20 mouse cellular contexts compared by ENCODE assay signal in the genomic region with DNA sequence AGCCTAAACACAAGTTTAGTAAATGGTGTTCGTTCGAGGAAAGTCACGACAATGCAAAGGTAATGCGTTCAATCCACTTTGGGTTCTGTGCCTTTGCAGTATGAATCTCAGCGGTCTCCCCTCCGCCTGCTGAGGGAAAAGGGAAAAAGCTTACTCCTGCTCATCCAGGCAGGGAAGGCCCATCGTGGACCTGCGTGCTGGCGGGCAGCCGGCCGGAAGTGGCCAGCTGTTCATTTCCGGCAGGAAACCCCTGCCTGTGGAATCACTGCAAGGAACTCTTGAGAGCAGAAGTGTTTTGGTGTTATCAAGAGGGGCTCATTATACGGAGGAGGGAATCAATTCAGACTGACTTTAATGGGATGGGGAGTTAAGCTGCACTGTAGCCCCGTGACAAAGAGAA.
DNase-seq lines count a peak whose midpoint lies in the region; ATAC-seq and TF ChIP-seq lines count a peak whose summit lies in the region.
"Had no signal": no experiment of that assay in that cellular context is flagged by ENCODE, and none has a peak within 500 bp of the region (broad histone marks: within the 10 kb centered on the region; RNA-seq: fewer than 3 reads in every experiment).

No protein-coding gene starts in this region.

- H3K9me3 ChIP-seq in kidney, embryonic 16.5 days (ENCODE audit: low read length), result no peaks in the 10 kb centered on the region
- no peaks in the 10 kb centered on the region for H3K9me3 ChIP-seq in embryonic facial prominence, embryonic 11.5 days (replicated peaks; ENCODE audit: control insufficient read depth, low read length)
- no peaks in the 10 kb centered on the region for H3K9me3 ChIP-seq in stomach, postnatal 0 days (ENCODE audit: control insufficient read depth, low read length)
- H3K9me3 ChIP-seq: embryonic facial prominence, embryonic 12.5 days; neural tube, embryonic 12.5 days had no signal

- no peak overlapping the region for H3K4me3 ChIP-seq in kidney, embryonic 16.5 days (ENCODE audit: low read length)
- H3K4me3 ChIP-seq in testis, adult 2 months (ENCODE audit: control insufficient read depth, low read depth, low read length), result peak overlapping the region; percentile 75
- H3K4me3 ChIP-seq in embryonic facial prominence, embryonic 11.5 days (ENCODE audit: low read depth, low read length), result no peak overlapping the region
- no peak overlapping the region for H3K4me3 ChIP-seq in stomach, postnatal 0 days (ENCODE audit: low read depth, low read length)
- H3K4me3 ChIP-seq: embryonic facial prominence, embryonic 12.5 days; neural tube, embryonic 12.5 days had no signal

- peak; percentile 54; the same call in 1 of the 2 replicates for ATAC-seq in kidney, embryonic 16.5 days (ENCODE audit: low FRiP score, low TSS enrichment)
- ATAC-seq in embryonic facial prominence, embryonic 11.5 days (replicated peaks; ENCODE audit: insufficient number of reproducible peaks, low FRiP score, low TSS enrichment, low read depth), result no peak
- ATAC-seq in stomach, postnatal 0 days (ENCODE audit: low FRiP score, low TSS enrichment), result no peak
- ATAC-seq: CD4-positive, CD25-positive, alpha-beta regulatory T cell, adult 4 months; inflammation-experienced regulatory T-cells, adult 6 months; midbrain, embryonic 16.5 days had no signal

- H3K9ac ChIP-seq in kidney, embryonic 16.5 days (replicated peaks; ENCODE audit: low read length), result no peak overlapping the region
- no peak overlapping the region for H3K9ac ChIP-seq in embryonic facial prominence, embryonic 11.5 days (replicated peaks; ENCODE audit: low read length)
- H3K9ac ChIP-seq in stomach, postnatal 0 days (ENCODE audit: low read length), result no peak overlapping the region
- H3K9ac ChIP-seq: embryonic facial prominence, embryonic 12.5 days; neural tube, embryonic 12.5 days had no signal

- no peak for TF ChIP-seq EP300 in stomach, postnatal 0 days (optimal IDR thresholded peaks at IDR 0.05)

- H3K27ac ChIP-seq in kidney, embryonic 16.5 days (ENCODE audit: low read length), result no peak overlapping the region
- no peak overlapping the region for H3K27ac ChIP-seq in testis, adult 2 months (ENCODE audit: control insufficient read depth, insufficient read depth, low read depth, low read length)
- H3K27ac ChIP-seq in embryonic facial prominence, embryonic 11.5 days (replicated peaks; ENCODE audit: low read depth, low read length), result no peak overlapping the region
- H3K27ac ChIP-seq in stomach, postnatal 0 days (replicated peaks), result no peak overlapping the region
- H3K27ac ChIP-seq: embryonic facial prominence, embryonic 12.5 days; neural tube, embryonic 12.5 days had no signal

- DNase-seq in kidney, postnatal 36 days, result no peak
- no peak for DNase-seq in testis, postnatal 10 days (ENCODE audit: low spot score)
- DNase-seq in embryonic facial prominence, embryonic 11.5 days (ENCODE audit: low spot score), result peak; percentile 6
- no peak for DNase-seq in thymus, postnatal 36 days
- DNase-seq in stomach, postnatal 0 days (ENCODE audit: low spot score), result no peak
- DNase-seq: adrenal gland, postnatal 14 days; cerebellum, adult 8-10 months; gastrocnemius, postnatal 36 days; layer of hippocampus, postnatal 36 days; left cerebral cortex, postnatal 4 days; lung, adult 18-20 months; right cerebral cortex, postnatal 25 days; thymus, adult 2 months had no signal

- peaks cover 9% of the 10 kb centered on the region; the same call in 1 of the 2 replicates for H3K4me1 ChIP-seq in kidney, embryonic 16.5 days (ENCODE audit: insufficient read depth, low read length)
- H3K4me1 ChIP-seq in testis, adult 2 months (ENCODE audit: control insufficient read depth, insufficient read depth, low read length), result peaks cover 2% of the 10 kb centered on the region; the same call in 1 of the 2 replicates
- H3K4me1 ChIP-seq in embryonic facial prominence, embryonic 11.5 days (ENCODE audit: control insufficient read depth, insufficient read depth, low read length), result no peaks in the 10 kb centered on the region
- H3K4me1 ChIP-seq in stomach, postnatal 0 days (replicated peaks; ENCODE audit: control insufficient read depth, insufficient read depth), result no peaks in the 10 kb centered on the region
- H3K4me1 ChIP-seq: embryonic facial prominence, embryonic 12.5 days; neural tube, embryonic 12.5 days had no signal

- no peak for TF ChIP-seq CTCF in testis, adult 2 months (IDR thresholded peaks at IDR 0.05; ENCODE audit: control insufficient read depth, insufficient read depth, insufficient replicate concordance, low read depth, low read length)
- no peak for TF ChIP-seq CTCF in stomach, postnatal 0 days (IDR thresholded peaks at IDR 0.05; ENCODE audit: low read depth)

- H3K36me3 ChIP-seq in kidney, embryonic 16.5 days (ENCODE audit: insufficient read depth, low read length), result no peaks in the 10 kb centered on the region
- H3K36me3 ChIP-seq in testis, adult 2 months (ENCODE audit: control insufficient read depth, insufficient read depth, low read length), result no peaks in the 10 kb centered on the region
- H3K36me3 ChIP-seq in embryonic facial prominence, embryonic 11.5 days (replicated peaks; ENCODE audit: control insufficient read depth, insufficient read depth, low read depth, low read length), result no peaks in the 10 kb centered on the region
- H3K36me3 ChIP-seq in stomach, postnatal 0 days (ENCODE audit: control insufficient read depth, insufficient read depth, low read length), result no peaks in the 10 kb centered on the region
- H3K36me3 ChIP-seq: embryonic facial prominence, embryonic 12.5 days; neural tube, embryonic 12.5 days had no signal

- 0 out of 2 replicates have a peak overlapping the region, but pooled peaks have one; percentile 13 for H3K4me2 ChIP-seq in kidney, embryonic 16.5 days (replicated peaks; ENCODE audit: low read depth, low read length)
- H3K4me2 ChIP-seq in embryonic facial prominence, embryonic 11.5 days (ENCODE audit: low read depth, low read length), result no peak overlapping the region
- H3K4me2 ChIP-seq in stomach, postnatal 0 days (replicated peaks; ENCODE audit: low read depth), result no peak overlapping the region
- H3K4me2 ChIP-seq: embryonic facial prominence, embryonic 12.5 days; neural tube, embryonic 12.5 days had no signal

- no peaks in the 10 kb centered on the region for H3K27me3 ChIP-seq in kidney, embryonic 16.5 days (ENCODE audit: insufficient read depth, low read length)
- no peaks in the 10 kb centered on the region for H3K27me3 ChIP-seq in testis, adult 2 months (ENCODE audit: control insufficient read depth, insufficient read depth, low read length)
- no peaks in the 10 kb centered on the region for H3K27me3 ChIP-seq in embryonic facial prominence, embryonic 11.5 days (ENCODE audit: control insufficient read depth, insufficient read depth, low read length)
- no peaks in the 10 kb centered on the region for H3K27me3 ChIP-seq in stomach, postnatal 0 days (ENCODE audit: control insufficient read depth, insufficient read depth, low read length)
- H3K27me3 ChIP-seq: embryonic facial prominence, embryonic 12.5 days; neural tube, embryonic 12.5 days had no signal

- 45% methylated on average over 14 of the region's 14 CpGs for WGBS in kidney, embryonic 16.5 days
- 54% methylated on average over 14 of the region's 14 CpGs for WGBS in embryonic facial prominence, embryonic 11.5 days
- 60% methylated on average over 14 of the region's 14 CpGs for WGBS in stomach, postnatal 0 days

- TF ChIP-seq POLR2A in testis, adult 2 months (IDR thresholded peaks at IDR 0.05; ENCODE audit: control insufficient read depth, low read depth, low read length), result no peak
